Mouse (Mus musculus): ENCODE data around the gene Ccr9. TPM values are rescaled to one million over a fixed set of nuclear protein-coding genes. Genes with fewer than 3 reads are reported as not detected.

The Ccr9 gene
- polyA plus RNA-seq, 1 experiment from 2014 or later, result 0.70 TPM

GRCm38 (mm10) chr9:123806267-123806666 lies 128.0 kb downstream of the Ccr9 start, which contains the start of gene Cxcr6:
TSS of gene Cxcr6 (plus strand) at chr9:123806475.
- Histone ChIP-seq H3K9ac (ENCODE audit: low read depth, low read length) (no peak within 1 kb of the TSS), H3K27ac (ENCODE audit: low read length) (no peak within 1 kb of the TSS), H3K4me1 (ENCODE audit: control insufficient read depth, insufficient read depth, low read length) (no peaks in the 10 kb centered on the region), H3K36me3 (ENCODE audit: control insufficient read depth, insufficient read depth, low read length) (no peaks in the 10 kb centered on the region), H3K9me3 (ENCODE audit: control insufficient read depth, low read length) (no peaks in the 10 kb centered on the region), H3K4me3 (ENCODE audit: low read length) (no peak within 1 kb of the TSS), H3K27me3 (replicated peaks; ENCODE audit: control insufficient read depth, insufficient read depth, low read length) (no peaks in the 10 kb centered on the region), H3K4me2 (ENCODE audit: low read depth, low read length) (no peak within 1 kb of the TSS)
- 92% methylated on average over 5 of the region's 5 CpGs for WGBS
- ATAC-seq, result no peak

GRCm38 (mm10) chr9:123808583-123808982 lies 130.3 kb downstream of the Ccr9 start:
- 49% methylated on average over 7 of the region's 7 CpGs for WGBS
- Histone ChIP-seq H3K9me3 (ENCODE audit: control insufficient read depth, low read length) (no peaks in the 10 kb centered on the region), H3K36me3 (ENCODE audit: control insufficient read depth, insufficient read depth, low read length) (no peaks in the 10 kb centered on the region), H3K4me2 (ENCODE audit: low read depth, low read length) (no peak overlapping the region), H3K4me3 (ENCODE audit: low read length) (no peak overlapping the region), H3K9ac (ENCODE audit: low read depth, low read length) (no peak overlapping the region), H3K4me1 (ENCODE audit: control insufficient read depth, insufficient read depth, low read length) (no peaks in the 10 kb centered on the region), H3K27me3 (replicated peaks; ENCODE audit: control insufficient read depth, insufficient read depth, low read length) (no peaks in the 10 kb centered on the region), H3K27ac (ENCODE audit: low read length) (no peak overlapping the region)
- no peak for ATAC-seq

GRCm38 (mm10) chr9:123811831-123812230 lies 133.6 kb downstream of the Ccr9 start:
- no peaks in the 10 kb centered on the region for H3K4me1 ChIP-seq (ENCODE audit: control insufficient read depth, insufficient read depth, low read length)
- 94% methylated on average over 3 of the region's 3 CpGs for WGBS
- no peak overlapping the region for H3K9ac ChIP-seq (ENCODE audit: low read depth, low read length)
- H3K4me2 ChIP-seq (ENCODE audit: low read depth, low read length), result no peak overlapping the region
- no peaks in the 10 kb centered on the region for H3K36me3 ChIP-seq (ENCODE audit: control insufficient read depth, insufficient read depth, low read length)
- H3K9me3 ChIP-seq (ENCODE audit: control insufficient read depth, low read length), result no peaks in the 10 kb centered on the region
- H3K27ac ChIP-seq (ENCODE audit: low read length), result no peak overlapping the region
- no peak overlapping the region for H3K4me3 ChIP-seq (ENCODE audit: low read length)
- no peak for ATAC-seq
- no peaks in the 10 kb centered on the region for H3K27me3 ChIP-seq (replicated peaks; ENCODE audit: control insufficient read depth, insufficient read depth, low read length)

GRCm38 (mm10) chr9:123814326-123814725 lies 136.1 kb downstream of the Ccr9 start:
- 0 out of 2 replicates have a peak, but pooled peaks cover 4% of the 10 kb centered on the region for H3K36me3 ChIP-seq (ENCODE audit: control insufficient read depth, insufficient read depth, low read length)

GRCm38 (mm10) chr9:123814821-123815220 lies 136.6 kb downstream of the Ccr9 start:
- Histone ChIP-seq H3K4me3 (ENCODE audit: low read length) (no peak overlapping the region), H3K27ac (ENCODE audit: low read length) (no peak overlapping the region), H3K4me1 (ENCODE audit: control insufficient read depth, insufficient read depth, low read length) (no peaks in the 10 kb centered on the region), H3K9ac (ENCODE audit: low read depth, low read length) (no peak overlapping the region), H3K4me2 (ENCODE audit: low read depth, low read length) (no peak overlapping the region), H3K27me3 (replicated peaks; ENCODE audit: control insufficient read depth, insufficient read depth, low read length) (no peaks in the 10 kb centered on the region), H3K36me3 (ENCODE audit: control insufficient read depth, insufficient read depth, low read length) (0 out of 2 replicates have a peak, but pooled peaks cover 4% of the 10 kb centered on the region), H3K9me3 (ENCODE audit: control insufficient read depth, low read length) (no peaks in the 10 kb centered on the region)
- 85% methylated on average over 4 of the region's 4 CpGs for WGBS
- no peak for ATAC-seq

More at GRCm38 (mm10) chr9:123814326-123814725, 136.1 kb downstream of the Ccr9 start:
- no peak overlapping the region for H3K4me2 ChIP-seq (ENCODE audit: low read depth, low read length)
- H3K4me3 ChIP-seq (ENCODE audit: low read length), result no peak overlapping the region
- H3K9me3 ChIP-seq (ENCODE audit: control insufficient read depth, low read length), result no peaks in the 10 kb centered on the region
- 81% methylated on average over 2 of the region's 2 CpGs for WGBS
- no peak overlapping the region for H3K27ac ChIP-seq (ENCODE audit: low read length)
- no peaks in the 10 kb centered on the region for H3K27me3 ChIP-seq (replicated peaks; ENCODE audit: control insufficient read depth, insufficient read depth, low read length)
- no peak overlapping the region for H3K9ac ChIP-seq (ENCODE audit: low read depth, low read length)
- H3K4me1 ChIP-seq (ENCODE audit: control insufficient read depth, insufficient read depth, low read length), result no peaks in the 10 kb centered on the region
- ATAC-seq, result no peak

- 87% methylated on average over 3 of the region's 3 CpGs for WGBS
- Histone ChIP-seq H3K4me1 (ENCODE audit: control insufficient read depth, insufficient read depth, low read length) (no peaks in the 10 kb centered on the region), H3K9me3 (ENCODE audit: control insufficient read depth, low read length) (no peaks in the 10 kb centered on the region), H3K27me3 (replicated peaks; ENCODE audit: control insufficient read depth, insufficient read depth, low read length) (no peaks in the 10 kb centered on the region), H3K9ac (ENCODE audit: low read depth, low read length) (no peak overlapping the region), H3K4me3 (ENCODE audit: low read length) (no peak overlapping the region), H3K27ac (ENCODE audit: low read length) (no peak overlapping the region), H3K4me2 (ENCODE audit: low read depth, low read length) (no peak overlapping the region), H3K36me3 (ENCODE audit: control insufficient read depth, insufficient read depth, low read length) (0 out of 2 replicates have a peak, but pooled peaks cover 5% of the 10 kb centered on the region)
- no peak for ATAC-seq
Observed at GRCm38 (mm10) chr9:123815444-123815843, 137.2 kb downstream of the Ccr9 start.

- ATAC-seq, result no peak
- H3K4me1 ChIP-seq (ENCODE audit: control insufficient read depth, insufficient read depth, low read length), result no peaks in the 10 kb centered on the region
- WGBS, result 85% methylated on average over 1 of the region's 1 CpGs
- no peak overlapping the region for H3K4me2 ChIP-seq (ENCODE audit: low read depth, low read length)
- H3K27me3 ChIP-seq (replicated peaks; ENCODE audit: control insufficient read depth, insufficient read depth, low read length), result no peaks in the 10 kb centered on the region
- H3K4me3 ChIP-seq (ENCODE audit: low read length), result no peak overlapping the region
- 0 out of 2 replicates have a peak, but pooled peaks cover 7% of the 10 kb centered on the region for H3K36me3 ChIP-seq (ENCODE audit: control insufficient read depth, insufficient read depth, low read length)
- no peak overlapping the region for H3K9ac ChIP-seq (ENCODE audit: low read depth, low read length)
- no peaks in the 10 kb centered on the region for H3K9me3 ChIP-seq (ENCODE audit: control insufficient read depth, low read length)
- no peak overlapping the region for H3K27ac ChIP-seq (ENCODE audit: low read length)
Observed at GRCm38 (mm10) chr9:123815996-123816395, 137.8 kb downstream of the Ccr9 start.

- Histone ChIP-seq H3K36me3 (ENCODE audit: control insufficient read depth, insufficient read depth, low read length) (peaks cover 14% of the 10 kb centered on the region; the same call in 1 of the 2 replicates), H3K4me3 (ENCODE audit: low read length) (no peak overlapping the region), H3K27ac (ENCODE audit: low read length) (no peak overlapping the region), H3K4me1 (ENCODE audit: control insufficient read depth, insufficient read depth, low read length) (no peaks in the 10 kb centered on the region), H3K27me3 (replicated peaks; ENCODE audit: control insufficient read depth, insufficient read depth, low read length) (no peaks in the 10 kb centered on the region), H3K9me3 (ENCODE audit: control insufficient read depth, low read length) (no peaks in the 10 kb centered on the region), H3K4me2 (ENCODE audit: low read depth, low read length) (no peak overlapping the region), H3K9ac (ENCODE audit: low read depth, low read length) (no peak overlapping the region)
- WGBS, result 82% methylated on average over 2 of the region's 2 CpGs
- ATAC-seq, result no peak
Observed at GRCm38 (mm10) chr9:123818601-123819000, 140.4 kb downstream of the Ccr9 start.

GRCm38 (mm10) chr9:123826631-123827030 lies 148.4 kb downstream of the Ccr9 start:
- no peak overlapping the region for H3K9ac ChIP-seq (ENCODE audit: low read depth, low read length)
- H3K4me3 ChIP-seq (ENCODE audit: low read length), result no peak overlapping the region
- H3K27me3 ChIP-seq (replicated peaks; ENCODE audit: control insufficient read depth, insufficient read depth, low read length), result no peaks in the 10 kb centered on the region
- peaks cover 14% of the 10 kb centered on the region for H3K36me3 ChIP-seq (ENCODE audit: control insufficient read depth, insufficient read depth, low read length)
- no peaks in the 10 kb centered on the region for H3K4me1 ChIP-seq (ENCODE audit: control insufficient read depth, insufficient read depth, low read length)
- H3K9me3 ChIP-seq (ENCODE audit: control insufficient read depth, low read length), result no peaks in the 10 kb centered on the region
- ATAC-seq, result no peak
- H3K27ac ChIP-seq (ENCODE audit: low read length), result no peak overlapping the region
- no peak overlapping the region for H3K4me2 ChIP-seq (ENCODE audit: low read depth, low read length)
- 85% methylated on average over 3 of the region's 3 CpGs for WGBS

GRCm38 (mm10) chr9:123828916-123829315 lies 150.7 kb downstream of the Ccr9 start:
- no peaks in the 10 kb centered on the region for H3K9me3 ChIP-seq (ENCODE audit: control insufficient read depth, low read length)
- peaks cover 8% of the 10 kb centered on the region; the same call in 1 of the 2 replicates for H3K36me3 ChIP-seq (ENCODE audit: control insufficient read depth, insufficient read depth, low read length)
- H3K4me1 ChIP-seq (ENCODE audit: control insufficient read depth, insufficient read depth, low read length), result no peaks in the 10 kb centered on the region
- no peak overlapping the region for H3K4me3 ChIP-seq (ENCODE audit: low read length)
- H3K27ac ChIP-seq (ENCODE audit: low read length), result no peak overlapping the region
- 90% methylated on average over 4 of the region's 4 CpGs for WGBS
- no peak for ATAC-seq
- no peak overlapping the region for H3K9ac ChIP-seq (ENCODE audit: low read depth, low read length)
- no peak overlapping the region for H3K4me2 ChIP-seq (ENCODE audit: low read depth, low read length)
- no peaks in the 10 kb centered on the region for H3K27me3 ChIP-seq (replicated peaks; ENCODE audit: control insufficient read depth, insufficient read depth, low read length)

Measured in intestine, embryonic 16.5 days (tissue).